Mouse (Mus musculus) embryonic facial prominence, embryonic 15.5 days (tissue): ENCODE measurements around the gene Stk36. TPM values are rescaled to one million over a fixed set of nuclear protein-coding genes. Genes with fewer than 3 reads are reported as not detected.

Experiments
- ATAC-seq: fragments of 200-750 bp; cut with Nextera tagmentation; 2 replicates; pipeline ENCODE4 v1.8.0; 2017; ENCODE audit warnings: low read depth, moderate TSS enrichment; ENCODE audit not compliant: insufficient number of reproducible peaks, low FRiP score, low TSS enrichment
- H3K27ac ChIP-seq: fragments of 300-500 bp; sonication (generic); replicated peaks from 2 replicates; pipeline ENCODE4 v1.5.1; 2015; ENCODE audit warnings: mild to moderate bottlenecking, inconsistent platforms
- H3K27me3 ChIP-seq: fragments of 300-500 bp; sonication (generic); 2 replicates; pipeline ENCODE4 v1.6.1; 2015; ENCODE audit warnings: inconsistent platforms
- H3K36me3 ChIP-seq: fragments of 300-500 bp; sonication (generic); 2 replicates; pipeline ENCODE4 v1.6.1; 2015; ENCODE audit warnings: mild to moderate bottlenecking, inconsistent platforms
- H3K4me1 ChIP-seq: fragments of 300-500 bp; sonication (generic); 2 replicates; pipeline ENCODE4 v1.6.1; 2015; ENCODE audit warnings: inconsistent platforms
- H3K4me2 ChIP-seq: fragments of 300-500 bp; sonication (generic); replicated peaks from 2 replicates; pipeline ENCODE4 v1.6.1; 2015; ENCODE audit warnings: mild to moderate bottlenecking, inconsistent platforms
- H3K4me3 ChIP-seq: fragments of 300-500 bp; sonication (generic); replicated peaks from 2 replicates; pipeline ENCODE4 v1.5.1; 2015; ENCODE audit warnings: mild to moderate bottlenecking, inconsistent platforms
- H3K9ac ChIP-seq: fragments of 300-500 bp; sonication (generic); 2 replicates; pipeline ENCODE4 v1.6.1; 2015; ENCODE audit warnings: inconsistent platforms
- H3K9me3 ChIP-seq: fragments of 300-500 bp; sonication (generic); replicated peaks from 2 replicates; pipeline ENCODE4 v1.6.1; 2016; ENCODE audit warnings: inconsistent platforms
- WGBS: fragments of 180-500 bp; shearing (Covaris S2); methylation state at CpG from one replicate; pipeline ENCODE4 v1.1.7; 2015; 5-methylcytosine and 5-hydroxymethylcytosine counted together
- polyA plus RNA-seq: library from polyadenylated mRNA; unstranded; fragments of >200 nt; fragmentation: Nextera tagmentation; extraction: Ambion mirVana; gene quantifications from 2 replicates; pipeline ENCODE4 v1.2.1, GENCODE M21; 2015

Gene Stk36
- 9.8 and 14.7 TPM in 2 replicates for polyA plus RNA-seq

DNA sequence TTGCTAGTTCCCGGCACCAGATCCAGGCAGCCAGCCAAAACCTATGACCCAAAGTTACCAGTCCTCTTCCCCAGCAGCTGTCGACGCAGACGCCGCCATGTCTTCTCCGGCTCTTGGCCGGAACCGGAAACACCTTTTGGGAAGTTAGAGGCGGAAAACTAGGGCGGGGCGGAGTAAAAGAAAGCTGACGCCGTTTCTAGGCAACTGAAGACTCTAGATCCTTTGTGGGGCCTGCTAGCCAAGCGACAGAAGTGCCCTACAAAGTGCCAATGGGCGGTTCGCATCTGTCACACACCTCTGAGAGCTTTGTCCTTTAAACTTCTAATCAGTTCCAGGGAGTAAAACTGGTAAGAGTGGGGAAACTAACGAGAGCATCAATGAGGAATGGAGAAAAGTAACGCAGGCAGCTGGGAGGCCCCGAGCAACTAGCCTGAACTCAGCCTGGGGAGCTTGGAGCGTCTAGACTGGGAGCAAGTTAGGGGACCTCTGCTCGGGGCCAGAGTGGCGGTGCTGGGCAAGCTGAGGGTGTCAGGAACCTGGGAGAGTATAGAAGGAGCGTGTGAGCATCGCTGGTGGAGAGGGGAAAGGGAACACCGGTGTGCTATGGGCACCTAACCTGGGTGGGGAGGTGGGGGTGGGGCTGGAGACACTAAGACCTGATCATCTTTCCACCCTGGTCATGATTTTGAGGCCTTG lies at the start of gene Stk36, which contains the start of gene Rnf25:
Gene Stk36, plus strand, starts transcription at position 179 of the 696 bp plus-strand sequence.
Gene Rnf25, minus strand, starts transcription at position 131 of the 696 bp plus-strand sequence.
- WGBS, result 8% methylated on average over 25 of the region's 25 CpGs

DNA sequence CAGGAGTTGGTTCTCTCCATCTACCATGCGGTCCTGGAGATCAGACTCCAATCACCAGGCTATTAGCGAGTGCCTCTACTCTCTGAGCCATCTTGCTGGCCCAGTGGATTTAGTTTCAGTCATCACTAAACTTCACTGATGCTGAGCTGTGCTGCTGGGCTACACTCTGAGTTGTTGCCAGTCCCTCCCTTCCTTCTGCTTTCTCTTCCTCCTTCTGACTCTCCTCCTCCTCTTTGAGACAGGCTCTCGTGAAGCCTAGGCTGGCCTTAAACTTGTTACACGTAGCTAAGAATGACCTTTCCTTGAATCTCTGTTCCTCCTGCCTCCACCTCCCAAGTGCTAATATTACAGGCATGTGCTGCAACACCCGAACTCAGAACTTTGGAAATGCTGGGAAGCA lies 42.2 kb upstream of the Stk36 start:
- no peak overlapping the region for H3K9ac ChIP-seq
- H3K4me1 ChIP-seq, result no peaks in the 10 kb centered on the region
- no peak overlapping the region for H3K27ac ChIP-seq
- ATAC-seq, result no peak
- H3K9me3 ChIP-seq, result no peaks in the 10 kb centered on the region
- peaks cover 7% of the 10 kb centered on the region for H3K36me3 ChIP-seq
- WGBS, result 80% methylated on average over 5 of the region's 5 CpGs
- H3K27me3 ChIP-seq, result no peaks in the 10 kb centered on the region
- H3K4me2 ChIP-seq, result no peak overlapping the region
- H3K4me3 ChIP-seq, result no peak overlapping the region

More for the DNA sequence above, at the start of gene Stk36, which contains the start of gene Rnf25:
- H3K36me3 ChIP-seq, result peaks cover 40% of the 10 kb centered on the region
- H3K9me3 ChIP-seq, result no peaks in the 10 kb centered on the region
- H3K4me1 ChIP-seq, result peaks cover 13% of the 10 kb centered on the region
- H3K27ac ChIP-seq, result peak within 1 kb of the TSS; percentile 22; the same call in 1 of the 2 replicates
- peak within 1 kb of the TSS; percentile 77 for H3K4me2 ChIP-seq
- peak; percentile 82 for ATAC-seq
- H3K4me3 ChIP-seq, result peak within 1 kb of the TSS; percentile 92
- H3K9ac ChIP-seq, result peak within 1 kb of the TSS; percentile 71
- H3K27me3 ChIP-seq, result no peaks in the 10 kb centered on the region

- H3K9ac ChIP-seq, result no peak overlapping the region
- H3K4me3 ChIP-seq, result no peak overlapping the region
- H3K4me2 ChIP-seq, result no peak overlapping the region
- H3K27me3 ChIP-seq, result no peaks in the 10 kb centered on the region
- no peak overlapping the region for H3K27ac ChIP-seq
- H3K4me1 ChIP-seq, result no peaks in the 10 kb centered on the region
- 91% methylated on average over 6 of the region's 6 CpGs for WGBS
- H3K36me3 ChIP-seq, result peaks cover 68% of the 10 kb centered on the region
- ATAC-seq, result no peak
- H3K9me3 ChIP-seq, result no peaks in the 10 kb centered on the region
Measured at GRCm38 (mm10) chr1:74565834-74566233, 35.4 kb upstream of the Stk36 start.

DNA sequence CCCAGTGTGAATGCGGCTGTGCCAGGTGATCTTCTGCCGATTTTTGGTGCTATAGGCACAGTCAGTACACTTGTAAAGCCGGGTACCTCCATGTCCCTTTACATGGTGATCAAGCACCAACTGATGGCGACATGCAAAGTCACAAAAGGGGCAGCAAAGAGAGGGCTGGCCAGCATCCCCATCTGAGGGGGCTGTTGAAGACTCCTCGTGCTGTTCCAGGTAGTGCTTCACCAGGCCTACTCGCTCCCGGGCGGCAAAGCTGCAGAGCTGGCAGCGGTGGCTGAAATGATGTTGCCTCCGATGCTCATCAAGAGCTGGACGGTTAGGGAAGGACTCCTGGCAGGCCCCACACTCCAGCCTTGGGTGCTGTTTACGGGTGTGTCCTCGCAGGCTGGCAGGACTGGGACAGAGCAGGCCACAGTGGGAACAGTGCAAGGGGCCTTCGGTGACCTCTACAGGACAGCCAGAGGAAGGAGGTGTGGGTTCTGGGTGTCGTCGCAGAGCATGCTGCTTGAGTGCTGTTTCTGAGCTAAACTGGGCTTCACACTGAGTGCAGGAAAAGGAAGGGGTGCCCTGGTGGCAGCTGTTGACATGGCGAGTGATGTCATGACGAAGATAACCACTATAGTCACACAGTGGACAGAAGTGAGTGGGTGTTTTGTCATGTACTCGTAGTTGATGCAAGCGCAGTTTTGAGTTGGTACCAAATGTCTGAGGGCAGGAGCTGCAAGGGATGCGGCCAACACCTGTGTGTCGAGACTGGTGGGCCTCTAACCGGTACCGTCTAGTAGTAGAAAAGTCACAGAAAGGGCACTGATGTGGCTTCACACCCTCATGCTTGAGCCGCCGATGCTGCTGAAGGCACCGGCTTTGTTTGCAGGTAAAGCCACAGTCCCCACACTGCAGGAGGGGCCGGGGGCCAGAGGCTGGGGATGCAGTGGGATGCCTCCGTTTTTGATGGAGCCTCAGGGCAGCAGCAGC lies 31.2 kb upstream of the Stk36 start:
- no peak overlapping the region for H3K27ac ChIP-seq
- H3K9me3 ChIP-seq, result no peaks in the 10 kb centered on the region
- H3K4me2 ChIP-seq, result no peak overlapping the region
- no peak overlapping the region for H3K4me3 ChIP-seq
- ATAC-seq, result no peak
- H3K4me1 ChIP-seq, result no peaks in the 10 kb centered on the region
- H3K9ac ChIP-seq, result no peak overlapping the region
- WGBS, result 91% methylated on average over 29 of the region's 29 CpGs
- peaks cover 92% of the 10 kb centered on the region for H3K36me3 ChIP-seq
- H3K27me3 ChIP-seq, result no peaks in the 10 kb centered on the region

DNA sequence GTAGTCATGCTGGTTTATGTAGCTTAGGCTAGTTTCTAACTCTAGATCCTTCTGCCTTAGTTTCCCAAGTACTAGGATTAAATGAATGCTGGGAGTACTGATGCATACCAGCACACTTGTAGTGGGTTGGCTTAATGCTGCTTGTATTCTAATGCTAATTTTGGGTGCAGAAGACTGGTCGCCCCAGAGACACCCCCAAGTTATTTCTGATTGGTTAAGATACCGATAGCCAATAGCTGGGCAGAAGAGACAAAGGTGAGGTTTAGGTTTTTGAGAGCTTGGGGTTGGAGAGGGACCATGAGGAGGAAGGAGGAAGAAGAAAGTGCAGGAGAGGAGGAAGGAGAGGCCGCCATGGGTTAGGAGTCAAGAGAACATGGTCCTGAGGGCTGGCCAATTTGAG lies 18.6 kb upstream of the Stk36 start:
- 74% methylated on average over 3 of the region's 3 CpGs for WGBS
- ATAC-seq, result no peak
- peaks cover 31% of the 10 kb centered on the region for H3K36me3 ChIP-seq
- H3K27me3 ChIP-seq, result no peaks in the 10 kb centered on the region
- no peak overlapping the region for H3K4me2 ChIP-seq
- no peaks in the 10 kb centered on the region for H3K9me3 ChIP-seq
- peaks cover 15% of the 10 kb centered on the region for H3K4me1 ChIP-seq
- H3K4me3 ChIP-seq, result no peak overlapping the region
- H3K27ac ChIP-seq, result no peak overlapping the region
- no peak overlapping the region for H3K9ac ChIP-seq

GRCm38 (mm10) chr1:74584616-74585398 lies 16.4 kb upstream of the Stk36 start:
- no peak overlapping the region for H3K27ac ChIP-seq
- H3K9ac ChIP-seq, result no peak overlapping the region
- H3K9me3 ChIP-seq, result no peaks in the 10 kb centered on the region
- WGBS, result 94% methylated on average over 3 of the region's 3 CpGs
- no peaks in the 10 kb centered on the region for H3K27me3 ChIP-seq
- H3K4me1 ChIP-seq, result peaks cover 24% of the 10 kb centered on the region
- H3K36me3 ChIP-seq, result peaks cover 13% of the 10 kb centered on the region
- no peak overlapping the region for H3K4me2 ChIP-seq
- no peak for ATAC-seq
- H3K4me3 ChIP-seq, result no peak overlapping the region

- H3K4me3 ChIP-seq, result peak overlapping the region; percentile 77
- no peaks in the 10 kb centered on the region for H3K9me3 ChIP-seq
- H3K9ac ChIP-seq, result peak overlapping the region; percentile 68
- WGBS, result under 1% methylated on average over 24 of the region's 24 CpGs
- peaks cover 24% of the 10 kb centered on the region for H3K4me1 ChIP-seq
- 0 out of 2 replicates have a peak, but pooled peaks have one; percentile 3 for ATAC-seq
- H3K4me2 ChIP-seq, result peak overlapping the region; percentile 88
- H3K36me3 ChIP-seq, result peaks cover 27% of the 10 kb centered on the region
- H3K27me3 ChIP-seq, result no peaks in the 10 kb centered on the region
- H3K27ac ChIP-seq, result peak overlapping the region; percentile 88
Measured at GRCm38 (mm10) chr1:74587233-74587772, 13.9 kb upstream of the Stk36 start.

DNA sequence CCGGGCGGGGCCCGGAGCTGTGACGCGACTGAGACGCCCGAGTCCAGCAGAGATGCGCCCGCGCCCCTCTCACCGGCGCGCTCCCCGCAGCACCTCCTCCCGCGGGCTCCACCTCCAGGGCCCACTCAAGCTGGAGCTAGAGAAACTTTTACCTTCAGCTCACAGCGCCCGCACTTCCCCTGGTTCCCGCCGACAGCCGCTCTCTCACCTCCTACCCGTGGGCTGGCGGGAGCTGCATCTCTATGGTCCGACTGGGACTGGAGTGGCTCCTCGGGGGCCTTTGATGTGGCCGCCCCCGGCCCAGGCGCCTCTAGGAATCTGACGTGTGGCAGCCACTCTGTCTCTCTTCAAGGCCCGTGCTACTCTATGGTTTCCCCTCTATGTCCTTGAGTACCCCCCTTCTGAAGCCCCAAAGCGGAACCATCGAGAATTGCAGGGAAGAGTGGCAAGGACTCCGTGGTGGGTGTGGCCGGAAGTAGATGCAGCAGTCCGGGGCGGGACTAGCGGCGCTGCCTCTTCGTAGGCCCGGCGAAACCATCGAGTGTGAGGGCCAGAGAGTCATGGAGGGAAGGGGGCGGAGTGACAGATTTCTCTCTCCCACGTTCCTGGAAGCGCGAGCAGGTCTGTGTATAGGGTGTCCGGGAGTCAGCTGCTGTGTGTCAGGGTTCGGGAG lies 13.3 kb upstream of the Stk36 start, which contains the start of the genes Zfp142 and Bcs1l:
Gene Zfp142, minus strand, starts transcription at position 474 of the 673 bp plus-strand sequence.
Gene Bcs1l, plus strand, starts transcription at position 517 of the 673 bp plus-strand sequence.
- WGBS, result under 1% methylated on average over 48 of the region's 48 CpGs

DNA sequence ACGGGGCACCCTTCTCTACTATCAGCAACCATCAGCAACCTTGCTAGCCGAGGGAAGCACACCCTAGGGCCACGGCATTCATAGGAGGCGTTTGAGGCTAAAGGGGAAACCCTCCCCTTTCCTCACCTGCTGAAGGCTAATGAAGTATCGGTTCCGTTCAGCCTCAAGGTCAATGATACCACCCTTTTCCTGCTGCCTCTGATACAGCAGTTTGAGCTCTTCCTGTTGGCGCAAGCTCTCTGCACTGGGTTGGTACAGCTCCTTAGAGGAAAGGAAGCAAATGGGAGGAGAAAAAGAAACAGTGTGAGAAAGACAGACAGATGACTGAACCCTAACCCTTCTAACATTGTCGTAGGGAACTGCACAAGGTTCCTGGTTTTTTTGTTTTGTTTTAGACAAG lies 6.8 kb upstream of the Stk36 start:
- H3K36me3 ChIP-seq, result peaks cover 80% of the 10 kb centered on the region
- 89% methylated on average over 8 of the region's 8 CpGs for WGBS

More for the DNA sequence above, 13.3 kb upstream of the Stk36 start, which contains the start of the genes Zfp142 and Bcs1l:
- ATAC-seq, result peak; percentile 98
- H3K4me1 ChIP-seq, result peaks cover 24% of the 10 kb centered on the region
- no peaks in the 10 kb centered on the region for H3K9me3 ChIP-seq
- H3K27me3 ChIP-seq, result no peaks in the 10 kb centered on the region
- H3K4me3 ChIP-seq, result peak within 1 kb of the TSS; percentile 77
- peak within 1 kb of the TSS; percentile 88 for H3K4me2 ChIP-seq
- H3K36me3 ChIP-seq, result peaks cover 24% of the 10 kb centered on the region
- H3K27ac ChIP-seq, result peak within 1 kb of the TSS; percentile 88
- H3K9ac ChIP-seq, result peak within 1 kb of the TSS; percentile 68

More for the DNA sequence above, 6.8 kb upstream of the Stk36 start:
- H3K9ac ChIP-seq, result no peak overlapping the region
- no peak for ATAC-seq
- H3K9me3 ChIP-seq, result no peaks in the 10 kb centered on the region
- no peak overlapping the region for H3K4me3 ChIP-seq
- H3K27ac ChIP-seq, result no peak overlapping the region
- H3K27me3 ChIP-seq, result no peaks in the 10 kb centered on the region
- no peaks in the 10 kb centered on the region; the same call in 1 of the 2 replicates for H3K4me1 ChIP-seq
- no peak overlapping the region for H3K4me2 ChIP-seq
